Mouse (Mus musculus) bone marrow, adult 2 months (tissue): ENCODE results near the gene P2rx3.

Experiments used
- CTCF ChIP-seq: fragments of 200-500 bp; IDR thresholded peaks from 2 replicates; pipeline ENCODE4 v1.5.1; 2011; ENCODE audit warnings: low read length, control low read depth; ENCODE audit not compliant: control insufficient read depth, insufficient read depth
- POLR2A ChIP-seq: fragments of 200-500 bp; IDR thresholded peaks from 2 replicates; pipeline ENCODE4 v1.6.1; 2011; ENCODE audit warnings: low read depth, mild to moderate bottlenecking, control low read depth, low read length, borderline replicate concordance; ENCODE audit not compliant: control insufficient read depth

DNA sequence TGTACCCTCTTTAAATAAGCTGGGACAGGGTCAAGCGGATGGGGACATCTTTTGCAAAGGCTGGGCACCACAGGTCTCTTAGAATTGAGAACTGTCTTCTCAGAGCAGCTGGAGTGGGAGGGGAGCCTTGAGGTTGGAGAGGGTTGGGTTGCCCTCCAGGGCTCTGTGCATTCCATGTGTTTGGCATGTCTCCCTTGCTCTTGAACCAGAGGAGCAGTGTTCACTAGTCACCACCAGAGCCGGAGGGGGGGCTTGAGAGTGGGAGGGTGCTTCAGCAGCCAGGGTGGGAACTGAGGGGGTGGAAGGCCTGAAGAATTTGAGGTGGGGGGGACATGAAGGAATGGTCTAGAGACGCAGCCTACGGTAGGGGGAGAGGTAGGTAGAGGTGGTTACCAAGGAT, 12.0 kb upstream of the P2rx3 start:
- TF ChIP-seq CTCF (no peak), POLR2A (no peak)
